Mouse (Mus musculus) fat pad, adult 2 months (tissue): ENCODE data around the gene Dirc2.
A peak's percentile ranks its signal among the peaks of the same experiment; 100 is the strongest.

Experiments
- DNase-seq: peaks from one replicate; pipeline ENCODE4 v3.0.0-alpha.2; 2011; ENCODE audit warnings: low read depth, low spot score; ENCODE audit errors: extremely low read depth

Dirc2 gene

DNA sequence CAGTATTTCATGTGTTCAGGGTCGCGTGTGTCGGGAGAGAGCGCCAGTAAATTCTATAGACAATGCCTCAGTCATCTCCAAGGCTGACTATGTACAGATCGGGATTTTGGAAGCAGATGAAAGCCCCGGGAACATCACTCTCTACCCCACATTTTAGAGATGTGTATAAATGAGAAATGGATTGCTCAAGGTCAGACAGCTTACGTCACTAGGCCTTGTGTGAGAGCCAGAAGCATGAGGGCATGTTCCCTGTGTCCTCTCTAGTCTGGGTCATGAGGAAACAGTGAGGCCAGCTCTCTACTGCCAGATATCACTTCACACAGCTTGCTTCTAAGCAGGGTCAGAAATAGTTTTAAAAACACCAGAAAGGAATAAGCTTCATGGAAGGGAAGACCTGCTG is 77.5 kb downstream of the Dirc2 start:
- DNase-seq, result no peak

DNA sequence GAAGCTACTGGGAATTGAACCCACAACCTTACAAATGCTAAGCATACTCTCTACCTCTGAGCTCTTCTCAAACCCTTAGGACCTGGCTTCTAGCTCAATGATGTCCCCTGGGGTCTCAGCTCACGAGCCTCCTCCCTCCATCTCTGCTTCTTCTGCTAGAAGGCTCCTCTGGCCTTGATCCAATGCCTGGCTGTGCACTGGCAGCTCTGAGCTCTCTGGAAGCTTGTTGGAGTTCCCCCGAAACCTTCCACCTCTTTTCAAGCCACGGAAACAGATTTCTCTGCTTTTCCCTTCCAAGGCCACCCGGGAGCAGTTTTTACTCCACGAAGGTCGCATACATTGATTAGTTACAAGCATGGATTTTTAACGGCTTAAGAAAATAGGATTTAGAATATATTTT is 82.7 kb downstream of the Dirc2 start:
- DNase-seq, result no peak

DNA sequence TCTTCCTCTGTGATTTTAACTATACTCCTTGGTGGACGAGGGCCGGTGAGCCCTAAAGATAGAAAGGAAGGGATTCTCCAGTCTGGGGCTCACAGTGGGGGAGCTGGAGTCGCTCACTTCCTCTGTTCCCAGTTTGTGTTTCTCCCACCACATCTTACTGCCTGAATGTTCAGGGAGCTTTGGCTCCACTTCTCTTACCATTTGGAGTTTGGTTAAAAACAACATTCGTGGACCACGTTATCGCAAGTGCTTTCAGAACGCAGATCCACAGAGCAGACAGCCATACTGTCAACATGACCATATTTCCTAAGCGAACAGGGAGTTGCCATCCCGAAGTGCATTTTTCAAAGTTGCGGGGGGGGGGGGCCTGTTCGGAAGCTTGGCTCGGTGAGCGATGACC is 84.1 kb downstream of the Dirc2 start:
- no peak for DNase-seq

DNA sequence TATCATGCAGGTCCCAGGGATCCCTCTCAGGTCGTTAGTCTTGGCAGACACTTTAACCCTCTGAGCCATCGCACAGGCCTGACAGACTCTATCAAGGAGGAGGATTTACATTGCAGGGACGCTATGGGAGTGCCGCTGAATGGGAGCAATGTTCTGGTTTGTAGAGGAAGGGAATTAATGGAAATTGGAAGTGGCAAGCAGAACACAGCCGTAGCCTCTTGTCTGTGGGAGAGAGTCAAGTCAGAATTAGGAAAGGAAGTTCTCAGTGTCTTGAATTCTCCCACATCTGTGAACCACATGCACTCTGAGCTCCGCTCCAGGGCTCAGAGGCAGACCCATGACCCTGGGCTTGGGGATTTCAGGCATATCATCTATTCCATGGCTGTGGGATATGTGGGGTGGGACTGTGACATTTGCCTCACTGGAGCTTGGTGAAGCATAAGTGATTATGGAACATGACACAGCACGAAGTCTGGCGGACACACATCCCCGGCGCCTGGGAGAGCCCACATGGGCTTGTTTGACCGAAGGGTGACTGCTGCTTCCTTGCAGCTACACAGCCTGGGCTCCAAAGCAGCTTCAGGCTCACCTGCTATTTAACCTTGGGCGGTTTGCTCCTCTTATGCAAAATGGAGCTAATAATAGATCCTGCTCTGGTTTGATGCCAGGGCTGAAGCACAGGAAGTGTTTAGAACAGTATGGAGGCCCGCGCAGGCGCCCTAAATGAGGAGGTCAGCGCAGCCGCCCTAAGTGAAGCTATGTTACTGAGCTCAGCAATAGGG is 87.6 kb downstream of the Dirc2 start:
- no peak for DNase-seq

DNA sequence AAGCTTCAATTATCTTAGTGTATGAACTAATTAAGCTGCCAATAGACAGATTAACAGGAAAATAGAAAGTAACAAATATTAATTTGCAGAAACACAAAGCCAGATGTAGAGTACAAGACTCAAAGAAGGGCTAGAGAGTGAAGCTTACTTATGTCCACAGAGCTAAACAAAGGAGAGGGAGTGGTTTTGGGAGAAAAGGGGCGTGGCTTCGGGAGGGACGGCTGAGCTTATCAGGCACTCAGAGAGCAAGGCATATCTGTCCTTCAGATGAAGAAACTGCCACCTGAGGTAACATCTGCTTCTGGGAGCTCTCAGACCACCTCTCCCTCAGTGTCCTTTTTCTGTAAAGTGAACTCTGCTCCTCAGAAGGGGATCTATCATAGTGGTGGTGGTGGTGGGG is 90.7 kb downstream of the Dirc2 start:
- DNase-seq, result no peak

DNA sequence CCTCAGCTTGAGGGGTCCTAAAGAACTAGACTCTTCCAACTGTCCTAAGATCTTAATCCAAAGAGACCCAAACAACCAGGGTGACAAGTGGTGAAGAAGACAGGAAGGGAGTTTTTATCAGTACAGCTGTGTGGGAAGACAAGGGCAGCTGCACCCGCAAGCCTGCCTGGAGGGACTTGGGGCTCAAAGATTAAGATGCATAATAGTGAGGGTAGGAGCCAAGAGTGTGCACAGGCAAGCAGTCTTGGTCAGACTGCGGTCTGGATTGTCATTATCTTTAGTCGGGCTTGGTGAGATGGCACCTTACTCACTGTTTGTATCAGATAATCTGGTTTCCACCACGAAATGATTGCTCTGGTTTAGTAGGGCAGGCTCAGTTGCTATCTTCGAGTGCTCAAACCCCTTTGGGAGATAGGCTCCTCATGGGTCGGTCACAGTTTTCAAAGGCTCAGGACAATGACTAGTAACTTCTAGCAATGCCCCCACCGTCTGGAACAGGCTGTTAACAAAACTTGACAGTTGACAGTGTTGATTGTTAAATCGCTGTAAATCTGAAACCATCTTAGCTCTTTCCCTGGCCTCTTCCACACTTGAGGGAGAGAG is 91.5 kb downstream of the Dirc2 start:
- DNase-seq, result no peak

DNA sequence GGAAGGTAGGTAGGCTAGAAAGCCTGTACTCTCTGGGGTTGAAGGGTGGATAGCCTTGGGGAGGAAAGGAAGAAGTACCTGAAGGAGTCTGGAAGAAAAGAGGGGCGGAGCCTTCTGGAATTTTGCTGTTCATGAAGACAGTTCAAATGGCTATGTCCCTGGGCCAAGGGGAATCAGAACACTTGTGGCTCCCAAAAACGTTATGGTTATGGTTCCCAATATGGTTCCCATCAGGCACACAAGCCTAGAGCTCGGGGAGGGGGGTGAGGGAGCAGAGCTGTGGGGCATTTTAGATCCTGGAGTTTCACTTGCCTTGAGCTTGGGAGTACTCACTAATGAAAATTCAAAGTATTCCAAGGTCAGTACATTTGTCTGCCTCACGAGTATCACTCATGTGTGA is 104.3 kb downstream of the Dirc2 start:
- no peak for DNase-seq

DNA sequence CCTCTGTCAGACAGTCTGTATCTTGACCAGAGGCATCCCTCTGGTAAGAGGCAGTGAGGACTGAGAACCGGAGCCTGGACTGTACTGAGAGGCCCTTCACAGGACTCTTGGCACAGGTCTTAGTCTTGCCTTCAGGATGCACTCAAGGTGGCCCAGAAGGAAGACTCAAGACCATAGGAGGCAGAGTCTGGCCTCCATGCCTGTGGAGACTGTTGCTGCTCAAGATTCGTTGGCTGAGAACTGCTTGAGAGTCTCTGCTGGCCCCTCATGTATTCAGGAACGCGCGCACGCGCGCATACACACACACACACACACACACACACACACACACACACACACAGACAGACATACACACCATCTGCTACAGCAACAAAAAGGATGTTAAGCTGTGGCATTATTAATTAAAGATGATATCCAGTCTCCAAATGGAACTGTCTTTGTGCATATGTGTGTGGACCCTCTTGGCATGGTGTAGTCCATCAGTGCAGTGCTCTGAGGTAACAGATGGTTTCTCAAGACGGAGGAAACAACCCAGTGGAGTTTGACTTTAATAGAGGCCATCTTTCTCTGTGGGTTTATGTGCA is 105.2 kb downstream of the Dirc2 start:
- no peak for DNase-seq

DNA sequence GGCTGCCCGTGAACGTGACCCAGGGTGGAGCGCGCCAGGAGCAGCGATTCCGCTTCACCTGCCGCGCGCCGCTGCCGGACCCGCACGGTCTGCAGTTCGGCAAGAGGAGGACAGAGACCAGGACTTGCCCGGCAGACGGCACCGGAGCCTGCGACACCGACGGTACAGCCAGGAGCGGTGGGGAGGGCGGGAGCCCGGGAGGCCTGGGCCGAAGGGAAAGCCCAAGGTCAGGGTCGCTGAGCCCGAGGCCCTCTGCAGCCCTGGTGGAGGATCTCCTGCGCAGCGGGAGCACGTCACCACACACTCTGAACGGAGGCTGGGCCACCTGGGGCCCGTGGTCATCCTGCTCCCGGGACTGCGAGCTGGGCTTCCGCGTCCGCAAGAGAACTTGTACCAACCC is 108.9 kb downstream of the Dirc2 start:
- DNase-seq, result no peak

DNA sequence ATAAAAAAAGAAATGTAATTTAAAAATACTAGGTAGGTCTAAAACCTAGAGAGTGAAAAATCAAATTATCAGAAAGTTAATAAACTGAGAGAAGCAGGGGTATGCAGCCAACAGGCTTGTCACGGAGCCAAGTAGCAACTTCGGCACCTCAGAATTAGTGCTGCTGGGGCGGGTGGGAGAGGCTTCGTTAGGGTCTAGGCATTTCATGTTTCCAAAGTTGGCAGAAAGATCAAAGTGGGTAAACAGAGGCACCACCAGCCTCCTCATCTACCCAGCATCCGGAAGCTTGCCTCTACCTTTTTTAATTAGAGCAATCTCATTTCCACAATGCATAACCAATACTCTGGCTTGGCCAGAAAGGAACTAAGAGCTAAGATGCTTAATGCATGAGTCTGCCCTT is 115.2 kb downstream of the Dirc2 start:
- no peak for DNase-seq

DNA sequence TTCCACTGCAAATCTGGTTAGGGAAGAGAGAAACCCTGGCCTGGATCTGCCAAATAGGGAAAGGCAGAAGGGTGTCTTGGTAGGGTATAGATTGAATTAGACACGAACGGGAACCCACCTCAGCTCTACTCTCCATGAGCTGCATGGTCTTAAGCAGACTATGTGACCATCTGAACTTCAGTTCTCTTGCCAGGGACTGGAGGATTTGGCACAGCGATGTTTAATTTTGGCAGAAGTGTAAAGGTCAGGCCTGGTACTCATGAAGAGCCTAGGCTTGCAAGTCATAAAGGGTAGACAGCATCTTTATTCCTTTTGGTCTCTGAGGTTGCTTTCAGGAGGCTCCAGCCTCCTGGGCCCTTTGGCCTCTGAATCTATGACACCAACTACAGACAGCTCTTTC is 116.5 kb downstream of the Dirc2 start:
- no peak for DNase-seq

DNA sequence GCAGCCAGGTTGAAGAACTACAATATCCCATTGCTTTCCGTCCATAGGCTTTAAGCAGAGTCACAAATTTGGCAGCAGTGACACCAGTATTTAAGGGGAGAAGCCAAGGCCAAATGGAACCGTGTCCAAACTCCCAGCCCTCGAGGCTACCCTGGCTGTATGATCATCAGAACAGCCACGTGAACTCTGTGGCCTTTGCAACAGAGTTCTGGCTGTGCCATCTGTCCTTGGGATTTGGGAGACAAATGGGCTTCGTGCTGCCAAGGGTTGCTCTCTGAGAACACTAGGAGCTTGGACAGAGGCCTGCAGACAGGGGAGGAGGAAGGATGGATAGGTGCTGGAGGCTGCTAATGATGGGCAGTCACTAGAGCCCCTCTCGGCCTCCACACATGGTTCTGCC is 117.0 kb downstream of the Dirc2 start:
- peak; percentile 74 for DNase-seq

DNA sequence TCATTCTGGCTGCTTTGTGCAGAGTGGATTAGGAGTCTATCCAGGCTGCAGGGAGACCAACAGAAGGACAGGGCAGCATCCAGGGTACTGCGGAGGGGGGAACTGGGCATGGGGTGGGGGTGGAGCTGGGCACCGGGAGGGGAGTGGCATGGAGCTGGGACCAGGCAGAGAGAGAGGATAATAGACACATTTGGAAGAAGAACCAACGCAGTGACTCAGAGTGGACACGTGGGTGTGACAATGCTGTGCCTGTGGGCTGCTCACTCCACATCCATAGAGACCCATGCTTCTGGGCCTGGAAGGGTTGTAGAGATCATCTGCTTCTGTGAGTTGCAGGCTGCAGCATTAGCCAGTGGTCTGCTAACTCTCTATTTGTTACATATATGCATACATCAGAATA is 120.3 kb downstream of the Dirc2 start:
- DNase-seq, result no peak
